Mouse (Mus musculus) heart, embryonic 11.5 days (tissue): ENCODE results near the gene Nt5m. TPM values are rescaled to one million over a fixed set of nuclear protein-coding genes. Genes with fewer than 3 reads are reported as not detected.

Experiments
- ATAC-seq: fragments of 200-750 bp; cut with Nextera tagmentation; replicated peaks from 2 replicates; pipeline ENCODE4 v1.8.0; 2017; ENCODE audit warnings: moderate library complexity; ENCODE audit not compliant: insufficient number of reproducible peaks, low FRiP score, low TSS enrichment
- H3K27ac ChIP-seq: fragments of 300-500 bp; sonication (generic); 2 replicates; pipeline ENCODE4 v1.5.1; 2014; ENCODE audit warnings: mild to moderate bottlenecking, low read depth, low read length
- H3K27me3 ChIP-seq: fragments of 300-500 bp; sonication (generic); 2 replicates; pipeline ENCODE4 v1.6.1; 2014; ENCODE audit warnings: mild to moderate bottlenecking, low read length, mixed read lengths; ENCODE audit not compliant: control insufficient read depth, insufficient read depth
- H3K36me3 ChIP-seq: fragments of 300-500 bp; sonication (generic); 2 replicates; pipeline ENCODE4 v1.6.1; 2014; ENCODE audit warnings: mild to moderate bottlenecking, low read length, moderate library complexity, mixed read lengths; ENCODE audit not compliant: control insufficient read depth, insufficient read depth
- H3K4me1 ChIP-seq: fragments of 300-500 bp; sonication (generic); 2 replicates; pipeline ENCODE4 v1.6.1; 2014; ENCODE audit warnings: low read length; ENCODE audit not compliant: control insufficient read depth, insufficient read depth
- H3K4me2 ChIP-seq: fragments of 300-500 bp; sonication (generic); 2 replicates; pipeline ENCODE4 v1.6.1; 2014; ENCODE audit warnings: mild to moderate bottlenecking, moderate library complexity
- H3K4me3 ChIP-seq: fragments of 300-500 bp; sonication (generic); 2 replicates; pipeline ENCODE4 v1.5.1; 2014; ENCODE audit warnings: low read depth, low read length
- H3K9ac ChIP-seq: fragments of 300-500 bp; sonication (generic); 2 replicates; pipeline ENCODE4 v1.6.1; 2014; ENCODE audit warnings: mild to moderate bottlenecking, low read depth, low read length, moderate library complexity
- H3K9me3 ChIP-seq: fragments of 300-500 bp; sonication (generic); replicated peaks from 2 replicates; pipeline ENCODE4 v1.6.1; 2016; ENCODE audit warnings: low read length; ENCODE audit not compliant: control insufficient read depth
- WGBS: fragments of 180-500 bp; shearing (Covaris S2); extraction: QIAGEN DNeasy Blood & Tissue Kit; methylation state at CpG from one replicate; pipeline ENCODE4 v1.1.7; 2014; ENCODE audit not compliant: insufficient replicate concordance; 5-methylcytosine and 5-hydroxymethylcytosine counted together
- polyA plus RNA-seq: library from polyadenylated mRNA; unstranded; fragments of >200 nt; fragmentation: Nextera tagmentation; extraction: Ambion mirVana; gene quantifications from 2 replicates; pipeline ENCODE4 v1.2.1, GENCODE M21; 2014

Gene Nt5m
- polyA plus RNA-seq, 1 experiment from 2014 or later: 31.7 TPM

DNA sequence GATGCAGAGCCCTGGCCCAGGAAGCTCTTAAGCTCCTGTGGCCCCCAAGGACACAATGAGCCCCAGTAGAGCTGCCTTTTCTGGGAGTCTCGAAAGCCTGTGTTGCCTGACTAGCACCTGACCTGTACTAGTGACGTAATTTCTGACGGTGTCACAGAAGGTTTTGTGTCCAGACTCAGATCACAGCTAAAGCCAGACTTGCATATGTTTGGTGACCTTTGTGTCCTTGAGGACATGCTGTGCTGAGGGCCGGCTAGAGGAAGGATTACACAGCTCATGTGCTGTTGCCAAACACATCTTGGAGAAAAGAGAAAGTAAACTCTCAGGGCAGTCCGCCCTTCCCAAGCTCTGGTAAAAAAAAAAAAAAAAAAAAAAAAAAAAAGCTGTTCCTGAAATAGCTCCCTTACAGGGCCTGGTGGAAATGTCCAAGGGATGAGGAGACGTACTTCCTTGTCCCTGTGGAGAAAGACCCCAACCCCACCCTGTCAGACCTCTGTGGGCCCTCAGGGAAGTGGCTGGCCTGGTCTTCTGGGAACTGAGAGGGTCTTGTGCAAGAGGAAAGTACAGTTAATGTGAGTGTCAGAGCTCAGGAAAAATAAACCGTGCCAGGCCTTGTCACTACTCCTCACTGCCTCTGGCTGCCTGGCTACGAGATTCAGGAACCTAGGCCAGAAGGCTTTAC, 62.9 kb downstream of the Nt5m start:
- H3K4me3 ChIP-seq: no peak overlapping the region
- no peaks in the 10 kb centered on the region for H3K9me3 ChIP-seq
- 42% methylated on average over 8 of the region's 8 CpGs for WGBS
- peak overlapping the region; percentile 7 for H3K9ac ChIP-seq
- no peaks in the 10 kb centered on the region for H3K36me3 ChIP-seq
- peaks cover 30% of the 10 kb centered on the region for H3K4me1 ChIP-seq
- no peaks in the 10 kb centered on the region for H3K27me3 ChIP-seq
- H3K4me2 ChIP-seq: no peak overlapping the region
- H3K27ac ChIP-seq: peak overlapping the region; percentile 72
- no peak for ATAC-seq

DNA sequence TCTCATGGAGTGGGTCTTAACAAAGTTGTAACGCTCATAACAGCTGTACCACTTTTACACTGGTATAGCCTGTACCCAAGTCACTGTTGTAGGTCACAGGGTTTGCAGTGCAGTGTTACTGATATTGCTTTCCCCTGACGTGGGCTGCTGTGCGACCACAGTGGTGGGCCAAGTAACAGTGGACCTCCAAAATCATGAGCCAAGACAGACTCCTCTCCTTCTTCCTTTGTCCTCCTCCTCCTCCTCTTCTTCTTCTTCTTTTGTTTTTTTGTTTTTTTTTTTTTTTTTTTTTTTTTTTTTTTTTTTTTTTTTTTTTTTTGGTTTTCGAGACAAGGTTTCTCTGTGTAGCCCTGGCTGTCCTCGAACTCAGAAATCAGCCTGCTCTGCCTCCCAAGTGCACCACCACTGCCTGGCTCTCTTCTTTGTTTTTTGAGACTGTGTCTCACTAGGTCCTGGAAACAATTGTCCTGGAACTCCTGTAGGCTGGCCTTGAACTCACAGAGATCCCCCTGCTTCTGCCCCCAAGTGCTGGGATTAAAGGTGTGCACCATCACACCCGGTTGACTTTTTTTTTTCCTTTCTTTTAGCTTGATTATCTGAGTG, 67.4 kb downstream of the Nt5m start:
- H3K4me1 ChIP-seq: peaks cover 5% of the 10 kb centered on the region; the same call in 1 of the 2 replicates
- 81% methylated on average over 6 of the region's 6 CpGs for WGBS
- no peaks in the 10 kb centered on the region for H3K36me3 ChIP-seq
- no peaks in the 10 kb centered on the region for H3K27me3 ChIP-seq
- no peak overlapping the region for H3K4me2 ChIP-seq
- no peak overlapping the region for H3K9ac ChIP-seq
- H3K4me3 ChIP-seq: no peak overlapping the region
- ATAC-seq: no peak
- no peak overlapping the region for H3K27ac ChIP-seq
- no peaks in the 10 kb centered on the region for H3K9me3 ChIP-seq

DNA sequence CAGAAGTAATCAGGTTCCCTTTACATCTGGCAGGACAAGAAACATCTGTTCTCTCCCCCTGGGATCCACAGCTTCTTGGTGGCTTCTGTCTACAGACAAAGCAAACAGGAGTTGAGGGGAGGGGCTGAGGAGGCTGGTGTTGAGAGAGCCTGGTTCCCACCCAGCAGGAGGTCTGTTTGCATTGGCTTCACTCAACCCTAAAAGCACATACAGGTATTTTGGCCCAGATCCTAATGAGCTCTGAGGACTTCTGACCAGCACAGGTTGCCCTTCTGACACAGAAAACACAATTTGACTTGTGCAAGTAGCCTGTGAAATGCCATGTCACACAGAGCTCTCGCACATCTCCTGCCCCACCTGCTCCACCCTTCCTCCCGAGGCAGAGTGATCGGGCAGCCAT, 69.2 kb downstream of the Nt5m start:
- 46% methylated on average over 3 of the region's 3 CpGs for WGBS
- Histone ChIP-seq H3K4me2 (no peak overlapping the region), H3K9ac (no peak overlapping the region), H3K27me3 (no peaks in the 10 kb centered on the region), H3K9me3 (no peaks in the 10 kb centered on the region), H3K4me3 (no peak overlapping the region), H3K4me1 (no peaks in the 10 kb centered on the region), H3K27ac (no peak overlapping the region), H3K36me3 (no peaks in the 10 kb centered on the region)
- no peak for ATAC-seq

DNA sequence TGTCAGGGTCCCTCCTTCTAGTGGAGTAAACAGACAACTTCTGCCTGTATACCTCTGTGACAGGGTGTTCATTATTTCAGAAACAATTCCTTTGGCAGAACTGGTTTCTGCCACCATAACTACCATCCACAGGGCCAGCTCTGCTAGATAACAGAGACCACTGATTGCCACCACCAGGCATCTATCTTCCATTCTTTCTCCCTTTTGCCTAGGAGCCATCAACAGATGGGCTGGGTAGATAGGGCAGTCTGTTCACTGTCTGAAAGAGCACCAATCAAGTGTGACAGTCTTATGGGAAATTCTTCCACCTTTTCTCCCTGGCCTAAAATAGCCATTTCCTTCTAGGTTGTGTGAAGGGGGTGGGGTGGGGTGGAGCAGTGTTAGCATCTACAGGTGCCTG, 71.3 kb downstream of the Nt5m start:
- no peaks in the 10 kb centered on the region for H3K9me3 ChIP-seq
- no peak for ATAC-seq
- H3K27me3 ChIP-seq: no peaks in the 10 kb centered on the region
- H3K27ac ChIP-seq: no peak overlapping the region
- H3K9ac ChIP-seq: no peak overlapping the region
- no peak overlapping the region for H3K4me3 ChIP-seq
- no peaks in the 10 kb centered on the region for H3K4me1 ChIP-seq
- no peak overlapping the region for H3K4me2 ChIP-seq
- H3K36me3 ChIP-seq: no peaks in the 10 kb centered on the region

DNA sequence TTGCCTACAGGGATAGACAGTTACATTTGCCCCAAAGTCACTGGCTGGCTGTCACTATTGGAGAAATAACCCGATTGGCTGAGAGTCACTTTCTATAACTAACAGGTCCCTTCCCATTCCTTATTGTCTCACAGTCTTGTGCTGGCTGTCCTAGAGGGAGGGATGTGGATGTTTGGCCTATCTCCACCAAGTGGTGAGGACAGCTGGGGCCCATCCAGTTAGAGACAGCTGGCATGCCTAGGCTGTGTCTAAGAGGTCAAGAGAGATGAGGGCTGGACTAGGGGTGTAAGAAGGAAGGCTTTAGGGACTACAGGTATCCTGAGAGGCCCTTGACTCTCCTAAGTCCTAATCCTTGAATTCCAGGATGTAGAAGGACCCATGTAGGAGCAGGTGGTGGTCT, 72.3 kb downstream of the Nt5m start:
- ATAC-seq: no peak
- Histone ChIP-seq H3K4me1 (no peaks in the 10 kb centered on the region), H3K4me2 (no peak overlapping the region), H3K9ac (no peak overlapping the region), H3K36me3 (no peaks in the 10 kb centered on the region), H3K9me3 (no peaks in the 10 kb centered on the region), H3K27me3 (no peaks in the 10 kb centered on the region), H3K4me3 (no peak overlapping the region), H3K27ac (no peak overlapping the region)
- 74% methylated on average over 1 of the region's 1 CpGs for WGBS

DNA sequence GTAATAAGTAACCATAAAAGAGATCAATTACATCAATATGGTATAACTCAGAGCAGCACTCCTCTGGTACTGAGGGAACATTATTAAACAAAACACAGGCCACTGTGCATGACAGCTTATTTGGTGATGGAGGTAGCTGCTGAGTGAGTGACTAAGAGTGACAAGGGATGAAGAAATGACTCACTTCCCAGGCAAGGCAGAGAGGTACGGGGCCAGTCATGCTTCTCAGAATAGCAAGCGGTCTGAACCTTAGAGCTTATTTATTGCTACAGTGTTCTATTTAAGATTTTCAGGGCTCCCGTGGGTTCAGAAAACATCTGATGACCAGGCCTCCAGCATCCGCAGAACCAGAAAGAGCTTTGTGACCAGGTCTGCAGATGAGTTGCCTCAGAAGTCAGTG, 74.5 kb downstream of the Nt5m start:
- 62% methylated on average over 4 of the region's 4 CpGs for WGBS
- no peak for ATAC-seq
- H3K36me3 ChIP-seq: no peaks in the 10 kb centered on the region
- H3K27me3 ChIP-seq: no peaks in the 10 kb centered on the region
- H3K9me3 ChIP-seq: no peaks in the 10 kb centered on the region
- no peak overlapping the region for H3K27ac ChIP-seq
- no peak overlapping the region for H3K4me2 ChIP-seq
- H3K9ac ChIP-seq: no peak overlapping the region
- peaks cover 4% of the 10 kb centered on the region; the same call in 1 of the 2 replicates for H3K4me1 ChIP-seq
- H3K4me3 ChIP-seq: no peak overlapping the region

DNA sequence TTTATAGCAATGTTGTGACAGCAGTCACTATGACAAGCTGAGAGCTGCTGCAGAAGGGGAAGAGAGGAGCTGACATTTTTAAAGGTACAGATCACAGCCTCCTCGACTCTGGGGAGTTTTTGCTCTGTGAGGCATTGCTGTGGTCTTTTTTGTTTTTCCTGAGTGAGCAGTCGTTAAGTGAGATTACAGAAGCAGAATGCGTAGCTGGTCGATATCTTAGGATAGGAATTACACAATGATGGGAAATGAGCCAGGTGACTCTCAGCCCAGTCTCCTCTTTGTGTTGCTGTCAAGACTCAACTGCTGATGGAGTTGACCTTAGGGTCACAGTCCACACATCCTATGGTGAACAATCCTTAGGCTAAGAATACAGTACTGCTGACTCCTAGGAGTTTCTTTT, 78.8 kb downstream of the Nt5m start:
- no peak for ATAC-seq
- H3K27me3 ChIP-seq: no peaks in the 10 kb centered on the region

DNA sequence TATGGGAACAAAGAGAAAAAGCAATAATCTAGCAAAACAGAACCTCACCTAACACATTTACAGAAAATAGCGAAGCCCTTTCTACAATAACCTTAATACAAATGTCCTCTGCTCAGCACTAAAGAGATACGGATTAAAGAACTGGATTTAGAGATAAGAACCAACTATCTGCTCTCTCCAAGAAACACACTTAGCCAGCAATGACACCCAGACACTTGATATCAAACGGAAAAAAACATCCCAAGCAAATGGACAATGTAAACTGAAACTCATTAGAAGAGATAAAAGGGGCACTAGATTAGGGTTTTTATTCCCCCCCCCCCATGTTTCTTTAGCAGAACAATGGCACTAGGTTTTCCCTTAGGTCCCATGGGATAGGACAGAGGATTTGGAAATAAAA, 80.2 kb downstream of the Nt5m start:
- Histone ChIP-seq H3K9ac (no peak overlapping the region), H3K27ac (no peak overlapping the region), H3K36me3 (no peaks in the 10 kb centered on the region), H3K9me3 (no peaks in the 10 kb centered on the region), H3K4me1 (peaks cover 10% of the 10 kb centered on the region; the same call in 1 of the 2 replicates), H3K4me3 (no peak overlapping the region), H3K27me3 (no peaks in the 10 kb centered on the region), H3K4me2 (no peak overlapping the region)
- no peak for ATAC-seq
- 45% methylated on average over 3 of the region's 3 CpGs for WGBS

More for the DNA sequence above, 78.8 kb downstream of the Nt5m start:
- Histone ChIP-seq H3K4me1 (peaks cover 10% of the 10 kb centered on the region; the same call in 1 of the 2 replicates), H3K9me3 (no peaks in the 10 kb centered on the region), H3K4me3 (no peak overlapping the region), H3K27ac (no peak overlapping the region), H3K4me2 (no peak overlapping the region), H3K36me3 (no peaks in the 10 kb centered on the region), H3K9ac (no peak overlapping the region)
- WGBS: 19% methylated on average over 4 of the region's 4 CpGs

DNA sequence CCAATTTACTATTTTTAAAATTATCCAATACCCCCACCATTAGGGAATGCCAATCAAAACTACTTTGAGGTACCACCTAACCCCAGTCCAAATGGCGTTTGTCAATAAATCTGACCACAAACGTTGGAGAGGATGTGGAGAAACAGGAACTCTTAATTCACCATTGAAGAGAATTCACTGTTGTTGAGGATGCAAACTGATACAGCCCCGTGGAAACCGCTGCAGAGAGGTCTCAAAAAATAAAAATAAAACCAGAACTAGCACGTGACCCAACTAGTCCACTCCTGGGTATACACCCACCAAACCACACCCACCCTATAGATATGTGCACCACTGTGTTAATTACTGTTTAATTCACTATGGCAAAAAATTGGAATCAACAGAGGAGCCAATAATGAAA, 81.1 kb downstream of the Nt5m start:
- H3K36me3 ChIP-seq: no peaks in the 10 kb centered on the region
- H3K4me2 ChIP-seq: no peak overlapping the region
- H3K4me1 ChIP-seq: peaks cover 10% of the 10 kb centered on the region; the same call in 1 of the 2 replicates
- no peak overlapping the region for H3K27ac ChIP-seq
- H3K4me3 ChIP-seq: no peak overlapping the region
- no peak overlapping the region for H3K9ac ChIP-seq
- H3K9me3 ChIP-seq: no peaks in the 10 kb centered on the region
- no peaks in the 10 kb centered on the region for H3K27me3 ChIP-seq
- no peak for ATAC-seq
- WGBS: 58% methylated on average over 5 of the region's 5 CpGs
